Mouse (Mus musculus) stomach, embryonic 14.5 days (tissue): ENCODE results near the gene Tmem94. TPM values are rescaled to one million over a fixed set of nuclear protein-coding genes. Genes with fewer than 3 reads are reported as not detected.

Source experiments
- ATAC-seq: fragments of 200-750 bp; cut with Nextera tagmentation; 2 replicates; pipeline ENCODE4 v1.8.0; 2017; ENCODE audit warnings: low read depth, moderate TSS enrichment; ENCODE audit not compliant: insufficient number of reproducible peaks, insufficient read depth, low FRiP score
- H3K27ac ChIP-seq: fragments of 300-500 bp; sonication (generic); 2 replicates; pipeline ENCODE4 v1.5.1; 2014; ENCODE audit warnings: mild to moderate bottlenecking, low read length, moderate library complexity, mixed read lengths
- H3K27me3 ChIP-seq: fragments of 300-500 bp; sonication (generic); 2 replicates; pipeline ENCODE4 v1.6.1; 2014; ENCODE audit warnings: low read length, control low read depth, mixed read lengths; ENCODE audit not compliant: control insufficient read depth, insufficient read depth
- H3K36me3 ChIP-seq: fragments of 300-500 bp; sonication (generic); 2 replicates; pipeline ENCODE4 v1.6.1; 2014; ENCODE audit warnings: mild to moderate bottlenecking, control low read depth, low read length, moderate library complexity, mixed read lengths; ENCODE audit not compliant: control insufficient read depth, insufficient read depth
- H3K4me1 ChIP-seq: fragments of 300-500 bp; sonication (generic); 2 replicates; pipeline ENCODE4 v1.6.1; 2014; ENCODE audit warnings: low read length, control low read depth, mixed read lengths; ENCODE audit not compliant: control insufficient read depth, insufficient read depth
- H3K4me2 ChIP-seq: fragments of 300-500 bp; sonication (generic); replicated peaks from 2 replicates; pipeline ENCODE4 v1.6.1; 2014; ENCODE audit warnings: low read depth, low read length, control low read depth
- H3K4me3 ChIP-seq: fragments of 300-500 bp; sonication (generic); 2 replicates; pipeline ENCODE4 v1.5.1; 2014; ENCODE audit warnings: low read depth, low read length, control low read depth
- H3K9ac ChIP-seq: fragments of 300-500 bp; sonication (generic); replicated peaks from 2 replicates; pipeline ENCODE4 v1.6.1; 2014; ENCODE audit warnings: low read depth, mild to moderate bottlenecking, control low read depth, low read length, moderate library complexity, mixed read lengths
- H3K9me3 ChIP-seq: fragments of 300-500 bp; sonication (generic); 2 replicates; pipeline ENCODE4 v1.6.1; 2016; ENCODE audit warnings: low read depth, low read length, control low read depth; ENCODE audit not compliant: control insufficient read depth
- WGBS: fragments of 180-500 bp; shearing (Covaris S2); extraction: QIAGEN DNeasy Blood & Tissue Kit; methylation state at CpG from one replicate; pipeline ENCODE4 v1.1.7; 2014; 5-methylcytosine and 5-hydroxymethylcytosine counted together
- polyA plus RNA-seq: library from polyadenylated mRNA; unstranded; fragments of >200 nt; fragmentation: Nextera tagmentation; extraction: Ambion mirVana; gene quantifications from 2 replicates; pipeline ENCODE4 v1.2.1, GENCODE M21; 2014

The Tmem94 gene
- polyA plus RNA-seq, 1 experiment from 2014 or later = 17.0 TPM

- H3K4me3 ChIP-seq = no peak overlapping the region
- no peak overlapping the region for H3K9ac ChIP-seq
- peaks cover 47% of the 10 kb centered on the region for H3K4me1 ChIP-seq
- no peak for ATAC-seq
- H3K27ac ChIP-seq = no peak overlapping the region; the same call in 1 of the 2 replicates
- no peaks in the 10 kb centered on the region for H3K9me3 ChIP-seq
- H3K4me2 ChIP-seq = no peak overlapping the region
- WGBS = 47% methylated on average over 18 of the region's 18 CpGs
- no peaks in the 10 kb centered on the region for H3K36me3 ChIP-seq
- H3K27me3 ChIP-seq = no peaks in the 10 kb centered on the region
Measured at GRCm38 (mm10) chr11:115775821-115776665, 10.8 kb downstream of the Tmem94 start.

- H3K4me1 ChIP-seq = peaks cover 47% of the 10 kb centered on the region
- no peak overlapping the region for H3K4me3 ChIP-seq
- no peak overlapping the region for H3K9ac ChIP-seq
- ATAC-seq = no peak
- no peaks in the 10 kb centered on the region for H3K36me3 ChIP-seq
- H3K9me3 ChIP-seq = no peaks in the 10 kb centered on the region
- H3K27me3 ChIP-seq = no peaks in the 10 kb centered on the region
- peak overlapping the region; percentile 44; the same call in 1 of the 2 replicates for H3K27ac ChIP-seq
- no peak overlapping the region for H3K4me2 ChIP-seq
- 69% methylated on average over 9 of the region's 9 CpGs for WGBS
Measured at GRCm38 (mm10) chr11:115776954-115777353, 11.7 kb downstream of the Tmem94 start.

DNA sequence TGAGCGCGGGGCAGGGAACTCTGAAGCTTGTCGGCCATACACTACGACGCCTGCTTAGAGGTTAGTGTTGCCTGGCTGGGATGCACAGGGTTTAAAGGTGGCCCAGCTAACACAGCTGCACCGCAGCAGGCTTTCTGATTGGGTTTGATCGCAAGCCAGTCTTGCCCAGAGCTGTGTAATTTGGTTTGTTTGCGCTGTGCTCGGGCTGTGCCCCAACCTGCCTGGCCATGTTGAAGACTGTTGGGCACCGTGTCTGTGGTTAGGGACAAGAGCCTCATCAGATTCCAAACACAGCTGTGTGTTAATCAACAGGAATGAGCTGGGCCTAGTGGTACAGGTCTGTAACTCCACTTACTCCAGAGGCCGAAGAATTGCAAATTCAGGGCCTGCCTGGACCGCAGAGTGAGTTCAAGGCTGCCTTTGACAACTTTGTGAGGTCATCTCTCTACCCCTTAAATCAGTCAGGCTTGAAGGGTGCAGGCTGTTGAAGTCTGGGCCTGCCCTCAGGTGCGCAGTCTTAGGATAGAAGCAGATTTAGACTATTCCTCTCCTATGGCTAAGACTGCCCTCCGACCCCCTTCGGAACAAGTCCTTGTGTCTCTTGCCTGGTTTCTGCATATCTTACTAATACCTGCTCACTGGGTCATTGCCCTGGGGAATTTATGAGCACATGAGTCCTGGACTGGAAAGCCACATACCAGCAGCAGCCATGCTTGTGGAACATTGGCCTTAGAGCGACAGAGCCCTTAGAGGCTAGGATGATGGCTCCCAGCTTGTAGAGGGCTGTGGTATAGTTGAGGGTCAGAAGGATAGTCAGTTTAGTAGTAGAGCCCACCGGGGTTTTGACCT is 12.5 kb downstream of the Tmem94 start:
- WGBS = 78% methylated on average over 17 of the region's 17 CpGs
- Histone ChIP-seq H3K36me3 (no peaks in the 10 kb centered on the region), H3K27me3 (no peaks in the 10 kb centered on the region), H3K9me3 (no peaks in the 10 kb centered on the region), H3K9ac (no peak overlapping the region), H3K27ac (peak overlapping the region; percentile 74), H3K4me3 (no peak overlapping the region), H3K4me2 (no peak overlapping the region), H3K4me1 (peaks cover 47% of the 10 kb centered on the region)
- ATAC-seq = no peak

- Histone ChIP-seq H3K36me3 (no peaks in the 10 kb centered on the region), H3K4me1 (peaks cover 47% of the 10 kb centered on the region), H3K27me3 (no peaks in the 10 kb centered on the region), H3K9ac (no peak overlapping the region), H3K4me3 (no peak overlapping the region), H3K9me3 (no peaks in the 10 kb centered on the region), H3K4me2 (peak overlapping the region; percentile 23), H3K27ac (peak overlapping the region; percentile 90)
- WGBS = 9% methylated on average over 9 of the region's 9 CpGs
- ATAC-seq = peak; percentile 94
Measured at GRCm38 (mm10) chr11:115779038-115779571, 13.9 kb downstream of the Tmem94 start.

- 32% methylated on average over 20 of the region's 20 CpGs for WGBS
- Histone ChIP-seq H3K9ac (no peak overlapping the region), H3K4me2 (no peak overlapping the region), H3K9me3 (no peaks in the 10 kb centered on the region), H3K27ac (peak overlapping the region; percentile 90; the same call in 1 of the 2 replicates), H3K27me3 (no peaks in the 10 kb centered on the region), H3K4me1 (peaks cover 41% of the 10 kb centered on the region), H3K36me3 (0 out of 2 replicates have a peak, but pooled peaks cover under 1% of the 10 kb centered on the region), H3K4me3 (no peak overlapping the region)
- no peak for ATAC-seq
Measured at GRCm38 (mm10) chr11:115780141-115781070, 15.2 kb downstream of the Tmem94 start.

DNA sequence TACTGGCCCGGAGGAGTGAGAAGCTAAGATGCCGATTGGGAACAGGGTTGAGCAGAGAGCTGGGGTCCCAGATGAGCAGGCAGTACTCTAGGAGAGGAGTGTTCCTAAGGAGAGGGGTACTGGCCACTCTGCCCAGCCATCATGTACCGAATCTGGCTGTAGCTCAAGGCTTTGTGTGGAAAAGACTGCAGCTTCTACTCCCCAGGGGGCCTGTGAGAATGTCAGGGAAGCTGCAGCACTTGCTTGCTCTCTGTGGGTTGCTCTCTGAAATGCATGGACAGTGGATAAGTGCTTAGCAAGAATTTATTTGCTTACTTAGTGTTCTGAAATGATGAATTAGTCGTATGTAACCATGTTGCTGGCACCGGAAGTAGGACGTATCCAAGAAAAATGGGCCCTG is 21.2 kb downstream of the Tmem94 start:
- H3K27me3 ChIP-seq = no peaks in the 10 kb centered on the region
- H3K4me1 ChIP-seq = no peaks in the 10 kb centered on the region
- H3K36me3 ChIP-seq = peaks cover 29% of the 10 kb centered on the region
- ATAC-seq = no peak
- no peak overlapping the region for H3K9ac ChIP-seq
- no peaks in the 10 kb centered on the region for H3K9me3 ChIP-seq
- H3K27ac ChIP-seq = no peak overlapping the region
- H3K4me3 ChIP-seq = no peak overlapping the region
- 68% methylated on average over 6 of the region's 6 CpGs for WGBS
- no peak overlapping the region for H3K4me2 ChIP-seq

DNA sequence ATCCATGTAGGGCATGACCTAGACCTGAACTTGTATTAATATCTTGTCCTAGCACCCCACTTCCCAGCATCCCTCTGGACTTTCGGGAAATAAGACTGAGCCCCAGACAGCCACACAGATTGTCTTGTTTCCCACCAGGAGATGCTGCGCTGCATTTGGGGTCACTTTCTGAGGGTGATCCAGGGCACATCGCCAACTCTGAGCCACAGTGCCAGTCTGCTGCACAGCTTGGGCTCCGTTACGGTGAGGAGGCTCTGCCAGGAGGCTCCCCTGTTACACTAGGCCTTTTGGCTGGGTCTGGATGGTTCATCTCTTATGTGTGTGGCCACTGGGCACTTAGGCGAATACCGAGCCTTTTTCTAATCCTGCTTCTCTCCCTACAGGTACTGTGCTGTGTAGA is 24.6 kb downstream of the Tmem94 start:
- no peaks in the 10 kb centered on the region for H3K4me1 ChIP-seq
- H3K36me3 ChIP-seq = peaks cover 48% of the 10 kb centered on the region
- H3K9me3 ChIP-seq = no peaks in the 10 kb centered on the region
- whole genome bisulfite sequencing = 95% methylated on average over 7 of the region's 7 CpGs
- no peak for ATAC-seq
- no peak overlapping the region for H3K4me2 ChIP-seq
- no peak overlapping the region for H3K9ac ChIP-seq
- H3K4me3 ChIP-seq = no peak overlapping the region
- H3K27ac ChIP-seq = no peak overlapping the region
- no peaks in the 10 kb centered on the region for H3K27me3 ChIP-seq
